In the genomic region with DNA sequence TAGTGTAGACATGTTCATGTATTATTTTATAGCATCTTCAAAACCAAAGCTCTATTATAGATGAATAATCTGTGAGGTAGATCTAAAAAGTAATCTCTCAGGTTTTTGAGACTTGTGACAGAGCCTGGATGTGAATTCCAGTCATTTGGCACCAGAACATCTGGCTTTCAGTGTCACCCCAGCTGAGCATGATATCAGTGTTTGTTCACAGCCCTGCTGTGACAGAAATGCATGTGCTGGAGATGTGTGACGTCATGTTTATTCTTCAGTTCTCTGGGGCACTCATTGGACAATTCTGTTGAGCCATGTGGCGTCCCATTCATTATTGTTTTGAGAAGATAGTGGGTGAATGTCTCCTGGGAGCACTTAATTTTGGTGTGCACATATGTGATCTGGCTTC, we compare ENCODE assay signal across 29 mouse cellular contexts.
"Had no signal": no experiment of that assay in that cellular context is flagged by ENCODE, and none has a peak within 500 bp of the region (broad histone marks: within the 10 kb centered on the region; RNA-seq: fewer than 3 reads in every experiment).

No protein-coding gene starts in this region.

- H3K4me3 ChIP-seq: limb, embryonic 10.5 days; limb, embryonic 12.5 days; limb, embryonic 13.5 days; limb, embryonic 15.5 days; liver, embryonic 12.5 days; liver, embryonic 13.5 days; liver, embryonic 15.5 days; lung, embryonic 15.5 days; megakaryocyte, embryonic 14.5 days; midbrain, embryonic 10.5 days; midbrain, embryonic 12.5 days; midbrain, embryonic 13.5 days; midbrain, embryonic 15.5 days; myocyte; neural tube, embryonic 12.5 days; neural tube, embryonic 13.5 days had no signal

- H3K27ac ChIP-seq: limb, embryonic 10.5 days; limb, embryonic 12.5 days; limb, embryonic 13.5 days; limb, embryonic 15.5 days; liver, embryonic 12.5 days; liver, embryonic 13.5 days; liver, embryonic 14.5 days; liver, embryonic 15.5 days; lung, embryonic 15.5 days; macrophage; midbrain, embryonic 10.5 days; midbrain, embryonic 12.5 days; midbrain, embryonic 13.5 days; midbrain, embryonic 15.5 days; neural tube, embryonic 12.5 days; neural tube, embryonic 13.5 days had no signal

- DNase-seq: left cerebral cortex, postnatal 4 days; liver; liver, embryonic 13.5 days; liver, postnatal 0 days; lung, adult 18-20 months; lung, adult 2 months; lung, embryonic 14.5 days; lung, postnatal 10 days; lung, postnatal 14 days; lung, postnatal 36 days; lung, postnatal 4 days; midbrain, embryonic 14.5 days had no signal
